Mouse (Mus musculus) skeletal muscle tissue, adult 2 months (tissue): ENCODE results near the gene Kcna7.

Experiments
- DNase-seq: peaks from one replicate; pipeline ENCODE4 v3.0.0-alpha.2; 2012; ENCODE audit warnings: low read depth, low spot score

Gene Kcna7

GRCm38 (mm10) chr7:45420615-45420919 lies 15.1 kb downstream of the Kcna7 start, which contains the start of gene Lhb:
Gene Lhb (plus strand): TSS chr7:45420820.
- DNase-seq = no peak

- no peak for DNase-seq
Observed at GRCm38 (mm10) chr7:45421194-45421593, 15.7 kb downstream of the Kcna7 start.

- peak; percentile 91 for DNase-seq
Observed at GRCm38 (mm10) chr7:45426556-45426955, 21.1 kb downstream of the Kcna7 start.

GRCm38 (mm10) chr7:45433835-45434202 lies 28.4 kb downstream of the Kcna7 start:
- no peak for DNase-seq

- peak; percentile 100 for DNase-seq
Observed at GRCm38 (mm10) chr7:45434203-45435015, 29.0 kb downstream of the Kcna7 start, which contains the start of gene Gys1. Gene Gys1 (plus strand): TSS chr7:45434844.

GRCm38 (mm10) chr7:45435038-45435437 lies 29.6 kb downstream of the Kcna7 start:
- DNase-seq = no peak

GRCm38 (mm10) chr7:45436444-45436843 lies 31.0 kb downstream of the Kcna7 start:
- no peak for DNase-seq

- DNase-seq = no peak
Observed at GRCm38 (mm10) chr7:45437046-45437445, 31.6 kb downstream of the Kcna7 start.

GRCm38 (mm10) chr7:45437521-45438276 lies 32.2 kb downstream of the Kcna7 start, which contains the start of gene Ruvbl2:
Gene Ruvbl2 (minus strand): TSS chr7:45438096.
- peak; percentile 91 for DNase-seq

GRCm38 (mm10) chr7:45443526-45444420 lies 38.3 kb downstream of the Kcna7 start:
- DNase-seq = peak; percentile 85

GRCm38 (mm10) chr7:45446589-45446988 lies 41.1 kb downstream of the Kcna7 start:
- no peak for DNase-seq

- no peak for DNase-seq
Observed at GRCm38 (mm10) chr7:45447325-45447990, 42.0 kb downstream of the Kcna7 start.

GRCm38 (mm10) chr7:45449974-45450373 lies 44.5 kb downstream of the Kcna7 start:
- no peak for DNase-seq

- no peak for DNase-seq
Observed at GRCm38 (mm10) chr7:45451344-45451982, 46.0 kb downstream of the Kcna7 start.

- DNase-seq = no peak
Observed at GRCm38 (mm10) chr7:45454971-45455370, 49.5 kb downstream of the Kcna7 start.

GRCm38 (mm10) chr7:45455932-45456696 lies 50.7 kb downstream of the Kcna7 start:
- DNase-seq = no peak

- DNase-seq = no peak
Observed at GRCm38 (mm10) chr7:45456721-45457203, 51.3 kb downstream of the Kcna7 start.

- peak; percentile 84 for DNase-seq
Observed at GRCm38 (mm10) chr7:45457204-45458060, 52.0 kb downstream of the Kcna7 start.
